Mouse (Mus musculus): ENCODE data around the gene Padi4. TPM values are rescaled to one million over a fixed set of nuclear protein-coding genes. Genes with fewer than 3 reads are reported as not detected.
A peak's percentile ranks its signal among the peaks of the same experiment; 100 is the strongest.

Gene Padi4
- total RNA-seq, 4 experiments from 2014 or later, result 0.27 to 1.1 (median 0.35) TPM

- no peak for DNase-seq
These were observed 72.1 kb downstream of the Padi4 start for GRCm38 (mm10) chr4:140701716-140702561.

GRCm38 (mm10) chr4:140701049-140701715, 72.9 kb downstream of the Padi4 start:
- DNase-seq, result peak; percentile 57

- no peak for DNase-seq
These were observed 73.6 kb downstream of the Padi4 start, which contains the start of gene Rcc2 for GRCm38 (mm10) chr4:140700269-140701018. Gene Rcc2, plus strand, starts transcription at chr4:140700541.

- DNase-seq, result peak; percentile 67
These were observed 74.5 kb downstream of the Padi4 start for GRCm38 (mm10) chr4:140699441-140700127.

Small RNAs within 50 kb of the gene (microRNA-seq; reads per million reads assigned to microRNA genes)
- 0 reads per million in 2 experiments for gene Gm25951

Other genes starting within 250 kb of the Padi4 start
- gene Arhgef10l, start 108.2 kb downstream of the Padi4 start, total RNA-seq (2022), result 10 to 100 TPM; 13.3 to 46.3 (median 28.5) TPM
- 10 to 100 TPM; 71.0 to 87.5 (median 77.3) TPM for gene Rcc2, start 73.7 kb downstream of the Padi4 start, total RNA-seq (2022)
- not detected for gene Padi6, start 31.6 kb downstream of the Padi4 start, total RNA-seq (2022)
- gene Padi3, start 36.4 kb upstream of the Padi4 start, total RNA-seq (2022), result not detected
- gene Padi1, start 71.5 kb upstream of the Padi4 start, total RNA-seq (2022), result not detected
- gene Padi2, start 132.1 kb upstream of the Padi4 start, total RNA-seq (2022), result 1 to 10 TPM; 2.4 to 3.1 (median 2.8) TPM
- 100 to 1,000 TPM; 248 to 401 (median 344) TPM for gene Sdhb, start 187.0 kb upstream of the Padi4 start, total RNA-seq (2022)
- 10 to 100 TPM; 40.4 to 56.6 (median 46.2) TPM for gene Atp13a2, start 212.6 kb upstream of the Padi4 start, total RNA-seq (2022)
- 10 to 100 TPM in 2 of 4 experiments, 1 to 10 TPM in 2; 9.1 to 12.3 (median 10.3) TPM for gene Mfap2, start 236.2 kb upstream of the Padi4 start, total RNA-seq (2022)

Measured in adrenal gland, adult 8-10 months (tissue).